Mouse (Mus musculus): ENCODE measurements around the gene Ercc4. TPM values are rescaled to one million over a fixed set of nuclear protein-coding genes. Genes with fewer than 3 reads are reported as not detected.
"Not testable (repeated sequence)": the region's sequence is repeated elsewhere in the genome, so short reads cannot be mapped to it uniquely, and the experiment has no call there.

The Ercc4 gene
- total RNA-seq (2021) = 10 to 100 TPM; 22.3 to 23.9 TPM
- long read RNA-seq, experiment 1, transcript Ercc4-201 (11 exons, 3,480 nt) = major isoform, 17 of 24 reads
- long read RNA-seq, experiment 1, partial matches to known transcripts = 2 of 24 reads
- long read RNA-seq, experiment 1, other reads (novel, unspliced or antisense) = 5 of 24 reads
- long read RNA-seq, experiment 2, transcript Ercc4-201 (11 exons, 3,480 nt) = major isoform, 17 of 22 reads
- long read RNA-seq, experiment 2, partial matches to known transcripts = 0 of 22 reads
- long read RNA-seq, experiment 2, other reads (novel, unspliced or antisense) = 5 of 22 reads

DNA sequence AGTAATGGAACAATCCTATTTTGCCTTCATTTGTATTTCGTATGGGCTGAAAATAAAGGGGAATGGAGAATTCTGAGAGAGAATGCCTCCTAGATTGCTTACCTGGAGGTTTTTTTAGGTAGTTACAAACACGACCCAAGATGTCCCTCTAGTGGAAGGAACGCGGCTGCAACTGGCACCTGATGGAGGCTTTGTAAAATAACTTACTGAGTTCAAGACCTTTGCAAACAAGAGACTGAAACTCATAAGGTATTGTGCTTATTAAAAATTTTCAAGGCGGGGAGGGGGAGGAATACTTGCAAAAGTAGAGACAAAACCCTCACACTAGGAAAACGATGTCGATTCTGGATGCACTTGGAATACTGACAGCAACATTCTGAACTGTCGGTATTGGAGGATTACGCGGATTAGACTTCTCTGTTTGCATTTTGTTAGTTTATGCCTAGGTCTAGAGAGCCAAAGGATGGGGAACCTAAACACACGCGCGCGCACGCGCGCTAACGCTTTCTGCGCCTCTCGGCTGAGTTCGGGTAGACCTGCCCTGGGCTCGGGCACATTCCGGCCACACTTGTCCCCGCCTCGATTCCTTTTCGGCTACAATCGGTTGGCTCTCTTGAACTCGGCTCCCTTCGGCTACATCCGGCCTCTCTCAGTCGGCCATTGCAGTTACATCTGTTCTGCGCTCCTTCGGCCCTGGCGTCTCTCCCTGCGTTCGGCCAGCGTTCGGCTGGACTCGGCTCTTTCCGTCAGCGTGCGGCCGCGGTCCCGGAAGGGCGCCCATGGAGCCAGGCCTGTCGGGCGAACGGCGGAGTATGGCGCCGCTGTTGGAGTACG, at the start of gene Ercc4:
Gene Ercc4 (plus strand): TSS at position 529 of the 834 bp plus-strand sequence.
- DNase-seq (ENCODE audit: low spot score in 2 of 2) = peak; percentile 97 to 98

DNA sequence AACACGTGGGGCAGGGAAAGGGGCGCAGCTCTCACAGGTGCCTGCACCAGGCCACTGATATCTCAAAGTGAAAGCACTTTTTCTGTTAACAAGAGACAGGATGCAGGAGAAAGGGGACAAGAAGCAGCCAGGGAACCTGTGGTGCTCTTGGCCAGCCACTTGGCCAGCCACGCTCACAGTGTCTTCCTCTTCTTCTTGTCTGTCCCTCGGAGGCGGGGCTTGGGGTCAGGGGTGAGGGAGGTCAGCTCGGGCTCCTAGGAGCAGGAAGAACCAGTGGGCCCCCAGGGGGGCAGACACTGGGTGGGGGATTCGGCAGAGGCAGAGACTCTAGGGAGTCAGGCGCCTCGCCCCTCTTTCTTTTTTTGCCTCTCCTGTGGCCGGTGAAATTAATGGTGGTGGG, 48.4 kb upstream of the Ercc4 start:
- no peak for DNase-seq (ENCODE audit: low spot score in 2 of 2)

DNA sequence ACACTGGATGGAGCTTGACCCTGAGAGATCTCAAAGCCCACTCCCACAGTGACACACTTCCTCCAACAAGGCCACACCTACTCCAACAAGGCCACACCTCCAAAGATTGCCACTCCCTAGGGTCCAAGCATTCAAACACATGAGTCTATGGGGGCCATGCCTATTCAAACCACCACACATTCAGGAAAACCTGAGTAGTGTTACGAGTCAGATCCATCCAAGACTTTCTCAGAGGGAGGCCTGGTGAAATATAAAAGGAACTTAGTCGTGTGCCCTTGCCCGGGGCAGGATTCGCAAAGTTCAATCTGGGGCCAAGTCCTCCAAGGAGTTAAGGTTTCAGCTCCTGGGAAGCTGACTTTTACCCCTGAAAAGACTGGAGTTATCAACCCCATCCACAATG, 35.3 kb upstream of the Ercc4 start:
- no peak for DNase-seq (ENCODE audit: low spot score in 2 of 2)

- no peak for DNase-seq (ENCODE audit: low spot score in 2 of 2)
Measured at GRCm38 (mm10) chr16:13080161-13080560, 29.3 kb upstream of the Ercc4 start.

DNA sequence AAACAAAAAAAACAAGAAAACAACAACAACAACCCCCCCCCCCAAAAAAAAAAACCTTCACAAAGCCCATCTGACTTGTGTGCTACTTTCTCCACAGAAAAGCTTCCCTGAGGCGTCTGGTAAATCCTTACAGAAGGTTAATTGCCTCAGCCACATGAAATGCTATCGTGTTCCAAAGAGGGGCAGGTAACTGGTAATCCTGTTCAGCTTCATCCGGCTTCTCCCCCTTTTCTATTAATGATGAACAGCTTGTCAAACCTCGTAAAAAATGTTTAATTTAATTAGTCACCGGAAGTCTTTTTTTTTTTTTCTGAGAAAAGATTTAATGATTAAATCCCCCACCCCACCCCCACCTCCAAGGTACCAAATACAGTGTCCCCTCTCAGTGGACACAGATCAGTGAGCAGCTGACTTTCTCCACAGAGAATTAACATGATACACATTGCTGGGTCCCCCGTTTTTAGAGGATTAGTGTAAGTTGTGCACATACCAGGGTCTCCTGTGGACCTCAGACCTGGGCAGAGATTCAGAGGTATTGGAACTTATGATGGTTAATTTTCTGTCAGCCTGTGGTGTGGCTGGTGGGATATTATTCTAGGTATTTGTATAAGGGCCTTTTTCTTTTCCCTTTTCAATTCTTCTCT, 26.2 kb upstream of the Ercc4 start:
- no peak for DNase-seq (ENCODE audit: low spot score in 2 of 2)

DNA sequence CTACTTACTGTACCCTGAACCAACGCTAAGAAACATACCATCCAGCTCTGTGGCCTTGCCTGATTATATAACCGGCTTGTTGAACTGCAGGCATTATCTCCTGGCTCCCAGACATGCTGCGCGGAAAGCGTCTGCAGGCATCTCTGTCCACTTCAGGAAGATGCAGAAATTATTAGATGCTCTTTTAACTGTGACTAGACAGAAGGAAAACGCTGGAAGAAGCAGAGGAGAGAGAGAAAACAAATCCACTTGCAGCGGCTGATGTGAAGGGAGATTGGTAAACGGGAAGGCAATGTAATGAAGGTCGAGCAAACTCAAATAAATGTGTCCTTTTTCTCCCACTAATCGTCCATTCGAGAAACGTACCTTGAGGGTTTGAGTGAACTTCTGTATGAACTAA, 1.1 kb upstream of the Ercc4 start:
- DNase-seq (ENCODE audit: low spot score in 2 of 2) = no peak

- peak in 1 of 2 experiments; percentile 29 for DNase-seq (ENCODE audit: low spot score in 2 of 2)
Measured at GRCm38 (mm10) chr16:13109990-13110595, 609 bp downstream of the Ercc4 start.

GRCm38 (mm10) chr16:13114821-13115220, 5.3 kb downstream of the Ercc4 start:
- no peak for DNase-seq (ENCODE audit: low spot score in 2 of 2)

- DNase-seq (ENCODE audit: low spot score in 2 of 2) = not testable (repeated sequence)
Measured at GRCm38 (mm10) chr16:13115466-13115865, 6.0 kb downstream of the Ercc4 start.

DNA sequence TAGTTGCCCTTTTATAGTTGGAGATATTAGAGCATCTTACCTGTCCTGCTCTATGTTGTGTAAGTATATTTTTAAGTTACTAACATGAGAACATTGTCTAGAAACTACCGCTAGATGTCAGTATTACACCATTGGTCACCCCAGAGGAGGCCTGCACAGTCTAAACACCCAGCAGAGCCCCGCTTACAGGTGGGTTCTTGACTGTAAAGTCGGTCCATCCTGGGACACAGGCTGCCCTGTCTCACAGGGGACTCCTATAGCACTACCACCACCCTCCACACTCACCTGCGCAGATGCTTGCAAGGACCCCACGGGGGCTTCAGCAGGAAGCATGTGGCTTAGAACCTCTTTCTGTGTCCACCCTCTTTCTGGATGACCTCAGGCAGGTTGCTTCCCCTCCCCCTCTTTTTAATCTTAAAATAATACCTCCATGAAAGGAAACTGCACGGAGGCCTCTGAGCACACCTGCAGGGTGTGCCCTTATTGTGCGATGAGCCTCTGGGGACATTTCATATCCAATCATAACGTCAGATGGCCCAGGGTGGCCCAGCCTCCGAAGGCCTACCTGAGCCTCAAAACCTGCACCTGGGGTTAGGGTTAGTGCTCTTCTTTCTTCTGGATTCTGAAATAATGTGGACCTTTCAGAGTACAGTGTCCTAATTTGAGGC, 7.9 kb downstream of the Ercc4 start:
- DNase-seq (ENCODE audit: low spot score in 2 of 2) = peak in 1 of 2 experiments; percentile 78

GRCm38 (mm10) chr16:13117967-13118430, 8.5 kb downstream of the Ercc4 start:
- no peak for DNase-seq (ENCODE audit: low spot score in 2 of 2)

DNA sequence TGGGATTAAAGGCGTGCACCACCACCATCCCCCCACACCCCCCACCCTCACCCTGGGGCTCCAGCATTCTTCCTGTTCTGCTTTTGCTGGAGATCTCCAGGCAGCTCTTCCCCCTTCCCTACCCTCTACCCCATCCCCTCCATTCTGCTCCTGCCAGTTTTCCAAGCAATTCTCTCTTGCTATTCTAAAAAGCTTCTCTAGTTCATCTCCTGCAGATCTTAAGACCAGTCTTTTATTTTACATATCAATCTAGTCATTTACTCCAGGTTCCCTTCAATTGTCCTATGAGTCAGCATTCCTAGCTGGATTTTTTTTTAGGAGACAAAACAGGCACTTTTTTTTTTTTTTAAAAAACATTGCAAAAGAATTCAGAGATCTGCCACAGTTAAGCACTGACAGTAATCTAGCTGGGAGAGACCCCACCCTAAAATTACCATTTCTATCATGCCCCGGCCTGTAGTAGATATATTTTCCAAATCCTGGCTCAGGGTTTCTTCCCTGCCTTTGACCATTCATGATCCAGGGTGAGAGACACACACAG, 9.3 kb downstream of the Ercc4 start:
- DNase-seq (ENCODE audit: low spot score in 2 of 2) = no peak

DNA sequence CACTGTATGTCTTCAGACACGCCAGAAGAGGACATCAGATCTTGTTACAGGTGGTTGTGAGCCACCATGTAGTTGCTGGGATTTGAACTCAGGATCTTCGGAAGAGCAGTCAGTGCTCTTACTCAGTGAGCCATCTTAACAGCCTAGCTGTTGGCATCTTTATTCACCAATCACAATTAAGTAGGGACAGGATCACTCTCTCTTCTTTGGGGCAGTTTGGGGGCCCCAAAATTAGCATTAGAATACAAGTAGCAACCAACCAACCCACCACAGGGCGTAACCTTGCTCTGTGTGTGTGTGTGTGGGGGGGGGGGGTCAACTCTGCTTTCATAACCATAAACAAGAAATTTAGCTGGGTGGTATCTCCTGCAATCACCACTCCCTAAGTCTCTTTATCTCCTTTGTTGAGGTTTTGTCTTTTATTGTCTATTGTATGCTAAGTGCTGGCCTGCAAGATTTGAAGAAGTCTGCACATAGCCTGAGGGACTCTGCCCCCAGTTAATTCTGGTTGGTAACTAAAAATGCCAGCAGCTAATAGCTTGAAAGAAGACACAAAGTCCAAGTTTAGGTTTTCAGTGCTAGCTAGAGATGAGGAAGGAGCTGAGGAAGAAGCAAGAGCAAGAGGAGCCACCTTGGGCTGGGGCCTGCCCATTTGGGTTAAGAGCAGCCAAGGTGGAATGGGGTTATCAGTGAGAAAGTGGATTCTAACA, 10.3 kb downstream of the Ercc4 start:
- no peak for DNase-seq (ENCODE audit: low spot score in 2 of 2)

DNA sequence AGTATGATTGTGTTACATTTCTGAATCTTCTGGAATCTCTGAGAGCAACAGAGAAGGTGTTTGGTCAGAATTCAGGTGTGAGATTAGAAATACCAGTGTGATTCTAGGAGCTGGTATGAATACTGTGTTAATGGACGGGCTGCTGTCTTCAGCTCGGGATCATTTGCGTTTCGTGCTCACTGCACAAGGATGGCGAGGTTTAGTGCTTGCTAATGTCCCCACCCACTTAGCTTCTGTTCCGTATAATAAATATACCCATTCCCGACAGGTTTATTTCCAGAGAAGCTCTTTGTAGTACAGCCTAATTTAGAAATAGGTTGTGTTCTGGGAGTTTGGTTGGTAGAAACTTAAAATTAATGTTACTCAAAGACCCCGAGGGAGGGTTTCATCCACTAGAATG, 15.9 kb downstream of the Ercc4 start:
- no peak for DNase-seq (ENCODE audit: low spot score in 2 of 2)

DNA sequence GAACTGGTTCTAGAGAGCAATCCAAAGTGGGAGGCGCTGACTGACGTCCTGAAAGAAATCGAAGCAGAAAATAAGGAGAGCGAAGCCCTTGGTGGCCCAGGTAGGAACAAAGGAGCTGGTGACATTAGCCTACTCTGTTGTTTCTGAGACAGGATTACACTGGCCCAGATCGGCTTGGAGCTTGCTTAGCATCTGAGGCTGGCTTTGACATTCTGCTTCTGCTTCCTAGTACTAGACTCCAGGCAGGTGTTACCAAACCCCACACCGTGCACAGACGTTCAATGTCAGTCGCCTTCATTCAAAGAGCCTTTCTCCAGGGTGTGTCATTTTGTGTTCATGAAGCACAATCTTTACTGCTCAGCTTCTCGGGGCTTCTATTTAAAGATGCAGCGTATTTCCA, 18.1 kb downstream of the Ercc4 start:
- DNase-seq (ENCODE audit: low spot score in 2 of 2) = no peak

DNA sequence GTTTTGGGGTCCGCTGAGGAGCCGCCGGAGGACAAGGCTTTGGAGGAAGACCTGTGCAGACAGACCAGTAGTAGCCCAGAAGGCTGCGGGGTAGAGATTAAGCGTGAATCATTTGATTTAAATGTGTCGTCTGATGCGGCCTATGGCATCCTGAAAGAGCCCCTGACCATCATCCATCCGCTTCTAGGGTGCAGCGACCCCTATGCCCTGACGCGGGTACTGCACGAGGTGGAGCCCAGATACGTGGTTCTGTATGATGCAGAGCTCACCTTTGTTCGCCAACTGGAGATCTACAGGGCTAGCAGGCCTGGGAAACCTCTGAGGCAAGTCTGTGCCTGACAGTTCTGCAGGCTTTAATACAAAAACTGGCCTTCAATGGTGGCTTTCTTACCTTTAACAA, 20.9 kb downstream of the Ercc4 start:
- no peak for DNase-seq (ENCODE audit: low spot score in 2 of 2)

- DNase-seq (ENCODE audit: low spot score in 2 of 2) = no peak
Measured at GRCm38 (mm10) chr16:13141220-13141619, 31.7 kb downstream of the Ercc4 start.

GRCm38 (mm10) chr16:13143932-13144331, 34.4 kb downstream of the Ercc4 start:
- DNase-seq (ENCODE audit: low spot score in 2 of 2) = no peak

DNA sequence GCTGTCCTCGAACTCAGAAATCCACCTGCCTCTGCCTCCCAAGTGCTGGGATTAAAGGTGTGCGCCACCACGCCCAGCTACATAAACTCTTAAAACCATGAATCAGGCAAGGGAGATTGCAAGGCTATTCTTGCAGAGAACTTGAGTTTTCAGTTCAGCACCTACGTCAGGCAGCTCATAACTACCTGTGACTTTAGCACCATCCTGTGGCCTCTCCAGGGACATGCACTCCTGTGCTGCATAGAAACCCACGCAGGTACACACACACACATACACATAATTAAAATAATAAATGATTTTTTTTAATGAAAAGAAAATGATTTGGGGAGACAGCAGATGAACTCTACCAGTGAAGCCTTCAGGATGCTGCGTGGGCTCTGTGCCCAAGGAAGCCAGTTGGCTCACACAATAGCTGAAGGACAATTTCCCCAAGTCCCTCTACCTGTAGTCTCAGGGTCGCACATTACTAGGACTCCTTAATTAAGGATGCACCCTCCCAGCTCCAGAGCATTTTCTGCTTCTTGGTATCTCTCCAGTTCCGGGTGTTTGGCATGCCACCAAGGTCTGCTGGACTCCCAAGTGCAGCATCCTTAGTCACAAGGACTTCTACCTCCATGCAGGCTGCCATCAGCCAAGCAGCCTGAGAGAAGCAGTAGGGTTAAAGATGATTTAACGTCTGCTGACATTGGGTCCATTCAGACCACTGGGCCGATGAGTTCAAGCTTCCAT, 35.4 kb downstream of the Ercc4 start:
- no peak for DNase-seq (ENCODE audit: low spot score in 2 of 2)

Data from layer of hippocampus, postnatal 14 days (tissue).